20 mouse cellular contexts compared by ENCODE assay signal in genomic region chr12:30726747-30727146, GRCm38 (mm10).
DNase-seq lines count a peak whose midpoint lies in the region; ATAC-seq lines count a peak whose summit lies in the region.
"Had no signal": no experiment of that assay in that cellular context is flagged by ENCODE, and none has a peak within 500 bp of the region (broad histone marks: within the 10 kb centered on the region; RNA-seq: fewer than 3 reads in every experiment).

No protein-coding gene starts in this region.

- H3K4me3 ChIP-seq in hindbrain, embryonic 13.5 days: no peak overlapping the region
- H3K4me3 ChIP-seq in hindbrain, embryonic 11.5 days (ENCODE audit: low read depth, low read length): no peak overlapping the region
- no peak overlapping the region for H3K4me3 ChIP-seq in midbrain, embryonic 14.5 days (replicated peaks; ENCODE audit: low read depth, low read length)
- H3K4me3 ChIP-seq: embryonic facial prominence, embryonic 15.5 days; forebrain, embryonic 12.5 days; heart, embryonic 13.5 days; midbrain, embryonic 10.5 days had no signal

- no peak for DNase-seq in hindbrain, embryonic 11.5 days (ENCODE audit: low spot score)
- DNase-seq in left cerebral cortex, postnatal 4 days: peak; percentile 10
- no peak for DNase-seq in left cerebral cortex, postnatal 36 days (ENCODE audit: low spot score in 2 of 2)
- DNase-seq in mesoderm, embryonic 11.5 days (ENCODE audit: low read depth, low spot score): peak; percentile 11
- no peak for DNase-seq in heart, adult 11 months
- no peak for DNase-seq in midbrain, embryonic 14.5 days
- DNase-seq: cerebellum, adult 11 months; cerebellum, postnatal 25 days; heart, postnatal 36 days; lung, adult 18-20 months; lung, postnatal 36 days; thymus, adult 2 months had no signal

- ATAC-seq in hindbrain, embryonic 13.5 days (ENCODE audit: low FRiP score): 0 out of 2 replicates have a peak, but pooled peaks have one; percentile 28
- no peak for ATAC-seq in hindbrain, embryonic 11.5 days (ENCODE audit: low FRiP score)
- no peak for ATAC-seq in midbrain, embryonic 14.5 days (ENCODE audit: low FRiP score, low TSS enrichment)
- ATAC-seq: CD4-positive, CD25-positive, alpha-beta regulatory T cell, adult 4 months; inflammation-experienced regulatory T-cells, adult 6 months had no signal

- H3K27me3 ChIP-seq in hindbrain, embryonic 13.5 days: no peaks in the 10 kb centered on the region
- H3K27me3 ChIP-seq in hindbrain, embryonic 11.5 days (ENCODE audit: control insufficient read depth, insufficient read depth, low read length): no peaks in the 10 kb centered on the region
- H3K27me3 ChIP-seq in midbrain, embryonic 14.5 days (ENCODE audit: control insufficient read depth, insufficient read depth, low read length): no peaks in the 10 kb centered on the region
- H3K27me3 ChIP-seq: embryonic facial prominence, embryonic 15.5 days; forebrain, embryonic 12.5 days; heart, embryonic 13.5 days had no signal

- H3K4me1 ChIP-seq in hindbrain, embryonic 13.5 days (replicated peaks): peaks cover 3% of the 10 kb centered on the region
- H3K4me1 ChIP-seq in hindbrain, embryonic 11.5 days (replicated peaks; ENCODE audit: control insufficient read depth, insufficient read depth, low read length): no peaks in the 10 kb centered on the region
- 0 out of 2 replicates have a peak, but pooled peaks cover 2% of the 10 kb centered on the region for H3K4me1 ChIP-seq in midbrain, embryonic 14.5 days (ENCODE audit: control insufficient read depth, insufficient read depth, low read length)
- H3K4me1 ChIP-seq: embryonic facial prominence, embryonic 15.5 days; forebrain, embryonic 12.5 days; heart, embryonic 13.5 days had no signal

- WGBS in hindbrain, embryonic 13.5 days: 71% methylated on average over 4 of the region's 4 CpGs
- WGBS in hindbrain, embryonic 11.5 days: 82% methylated on average over 4 of the region's 4 CpGs
- 77% methylated on average over 4 of the region's 4 CpGs for WGBS in midbrain, embryonic 14.5 days

- H3K9ac ChIP-seq in hindbrain, embryonic 13.5 days: no peak overlapping the region
- H3K9ac ChIP-seq in hindbrain, embryonic 11.5 days (ENCODE audit: low read depth, low read length): no peak overlapping the region
- no peak overlapping the region for H3K9ac ChIP-seq in midbrain, embryonic 14.5 days (replicated peaks; ENCODE audit: low read length)
- H3K9ac ChIP-seq: embryonic facial prominence, embryonic 15.5 days; forebrain, embryonic 12.5 days; heart, embryonic 13.5 days had no signal

- no peak overlapping the region for H3K27ac ChIP-seq in hindbrain, embryonic 13.5 days
- H3K27ac ChIP-seq in hindbrain, embryonic 11.5 days (ENCODE audit: low read depth, low read length): no peak overlapping the region
- no peak overlapping the region for H3K27ac ChIP-seq in midbrain, embryonic 14.5 days (replicated peaks; ENCODE audit: low read depth, low read length)
- H3K27ac ChIP-seq: embryonic facial prominence, embryonic 15.5 days; forebrain, embryonic 12.5 days; heart, embryonic 13.5 days; midbrain, embryonic 10.5 days had no signal

- no peaks in the 10 kb centered on the region for H3K9me3 ChIP-seq in hindbrain, embryonic 13.5 days
- H3K9me3 ChIP-seq in hindbrain, embryonic 11.5 days (ENCODE audit: control insufficient read depth, low read length): no peaks in the 10 kb centered on the region
- H3K9me3 ChIP-seq in midbrain, embryonic 14.5 days (ENCODE audit: control insufficient read depth, low read length): no peaks in the 10 kb centered on the region
- H3K9me3 ChIP-seq: embryonic facial prominence, embryonic 15.5 days; forebrain, embryonic 12.5 days; heart, embryonic 13.5 days; midbrain, embryonic 10.5 days had no signal

- no peak overlapping the region for H3K4me2 ChIP-seq in hindbrain, embryonic 13.5 days
- no peak overlapping the region for H3K4me2 ChIP-seq in hindbrain, embryonic 11.5 days (replicated peaks; ENCODE audit: low read depth, low read length)
- H3K4me2 ChIP-seq in midbrain, embryonic 14.5 days (ENCODE audit: low read length): no peak overlapping the region
- H3K4me2 ChIP-seq: embryonic facial prominence, embryonic 15.5 days; forebrain, embryonic 12.5 days; heart, embryonic 13.5 days had no signal

- intact Hi-C loops in left cerebral cortex, postnatal 4 days (cut with DNase I): no loop called here
- intact Hi-C loops in left cerebral cortex, postnatal 36 days (cut with DNase I): no loop called here

- no peaks in the 10 kb centered on the region for H3K36me3 ChIP-seq in hindbrain, embryonic 13.5 days
- H3K36me3 ChIP-seq in hindbrain, embryonic 11.5 days (ENCODE audit: control insufficient read depth, insufficient read depth, low read length): no peaks in the 10 kb centered on the region
- no peaks in the 10 kb centered on the region for H3K36me3 ChIP-seq in midbrain, embryonic 14.5 days (ENCODE audit: control insufficient read depth, insufficient read depth, low read length)
- H3K36me3 ChIP-seq: embryonic facial prominence, embryonic 15.5 days; forebrain, embryonic 12.5 days; G1E; heart, embryonic 13.5 days; midbrain, embryonic 10.5 days had no signal

Comparison
In these comparisons a context has a peak if more than half of its experiments do, and no peak if none do; other contexts are left out.
1. DNase-seq: peak in left cerebral cortex, postnatal 4 days (single experiment) and mesoderm, embryonic 11.5 days (single experiment); none in hindbrain, embryonic 11.5 days (single experiment), left cerebral cortex, postnatal 36 days (0 of 2), heart, adult 11 months (single experiment) and midbrain, embryonic 14.5 days (single experiment).